Mouse (Mus musculus) C2C12 (cell line): ENCODE measurements around the gene Alppl2. TPM values are rescaled to one million over a fixed set of nuclear protein-coding genes. Genes with fewer than 3 reads are reported as not detected.
A peak's percentile ranks its signal among the peaks of the same experiment; 100 is the strongest.

Experiments used
- H3K27me3 ChIP-seq: one replicate; pipeline ENCODE4 v1.6.1; 2011; ENCODE audit not compliant: control insufficient read depth, insufficient read depth, insufficient read length
- H3K36me3 ChIP-seq: one replicate; pipeline ENCODE4 v1.6.1; 2011; ENCODE audit not compliant: control insufficient read depth, insufficient read depth
- H3K4me3 ChIP-seq: one replicate; pipeline ENCODE4 v1.5.1; 2011; ENCODE audit warnings: mild to moderate bottlenecking, control low read depth; ENCODE audit not compliant: poor library complexity, insufficient read depth, severe bottlenecking
- H3K79me2 ChIP-seq: one replicate; pipeline ENCODE4 v1.6.1; 2011; ENCODE audit not compliant: control insufficient read depth, insufficient read depth
- H3K79me3 ChIP-seq: one replicate; pipeline ENCODE4 v1.6.1; 2011; ENCODE audit warnings: low read depth, control low read depth
- H3ac ChIP-seq: one replicate; pipeline ENCODE3; 2011; ENCODE audit warnings: low read depth; ENCODE audit not compliant: control insufficient read depth, insufficient read length
- CEBPB ChIP-seq: IDR thresholded peaks from one replicate; pipeline ENCODE4 v1.6.1; 2011; ENCODE audit warnings: low read depth, mild to moderate bottlenecking, control low read depth, moderate library complexity
- CTCF ChIP-seq: IDR thresholded peaks from one replicate; pipeline ENCODE4 v1.5.1; 2011; ENCODE audit not compliant: control insufficient read depth, insufficient read depth, insufficient read length
- FOSL1 ChIP-seq: IDR thresholded peaks from one replicate; pipeline ENCODE4 v1.8.0; 2011; ENCODE audit warnings: mild to moderate bottlenecking, low read length; ENCODE audit not compliant: poor library complexity, insufficient read depth, severe bottlenecking
- MAX ChIP-seq: IDR thresholded peaks from one replicate; pipeline ENCODE4 v1.6.1; 2011; ENCODE audit warnings: mild to moderate bottlenecking, control low read depth
- MYOD1 ChIP-seq: IDR thresholded peaks from one replicate; pipeline ENCODE4 v1.6.1; 2011; ENCODE audit warnings: low read depth; ENCODE audit not compliant: control insufficient read depth, insufficient read length
- MYOG ChIP-seq: IDR thresholded peaks from one replicate; pipeline ENCODE4 v1.6.1; 2011; ENCODE audit not compliant: control insufficient read depth, insufficient read length; ENCODE audit errors: extremely low read depth
- USF1 ChIP-seq: IDR thresholded peaks from one replicate; pipeline ENCODE4 v1.6.1; 2011; ENCODE audit warnings: low read depth, mild to moderate bottlenecking, control low read depth, moderate library complexity
- polyA plus RNA-seq: library from polyadenylated mRNA; unstranded; fragments of >200 nt; fragmentation: generic; extraction: Trizol; gene quantifications from one replicate; pipeline ENCODE4 v1.2.1, GENCODE M21; 2012; ENCODE audit warnings: missing spikeins

The Alppl2 gene
- polyA plus RNA-seq, 1 experiment: not detected

GRCm38 (mm10) chr1:87050072-87050471, 39.7 kb downstream of the Alppl2 start:
- no peaks in the 10 kb centered on the region for H3K27me3 ChIP-seq
- TF ChIP-seq CEBPB (no peak), MAX (no peak), MYOG (no peak), USF1 (no peak), MYOD1 (no peak), FOSL1 (no peak), CTCF (no peak)
- no peaks in the 10 kb centered on the region for H3K79me2 ChIP-seq
- no peak overlapping the region for H3ac ChIP-seq
- H3K4me3 ChIP-seq: no peak overlapping the region
- H3K79me3 ChIP-seq: no peaks in the 10 kb centered on the region
- H3K36me3 ChIP-seq: no peaks in the 10 kb centered on the region

GRCm38 (mm10) chr1:87041814-87042438, 47.8 kb downstream of the Alppl2 start:
- no peaks in the 10 kb centered on the region for H3K79me3 ChIP-seq
- no peaks in the 10 kb centered on the region for H3K79me2 ChIP-seq
- no peaks in the 10 kb centered on the region for H3K36me3 ChIP-seq
- H3K4me3 ChIP-seq: no peak overlapping the region
- no peaks in the 10 kb centered on the region for H3K27me3 ChIP-seq
- H3ac ChIP-seq: no peak overlapping the region
- TF ChIP-seq FOSL1: no peak
- no peak for TF ChIP-seq USF1
- TF ChIP-seq MYOG: no peak
- no peak for TF ChIP-seq MAX
- TF ChIP-seq CTCF: peak; percentile 65

- no peaks in the 10 kb centered on the region for H3K79me3 ChIP-seq
- no peaks in the 10 kb centered on the region for H3K27me3 ChIP-seq
- no peak overlapping the region for H3ac ChIP-seq
- H3K79me2 ChIP-seq: no peaks in the 10 kb centered on the region
- no peak overlapping the region for H3K4me3 ChIP-seq
- no peak for TF ChIP-seq MYOD1
- TF ChIP-seq CTCF: peak; percentile 38
- TF ChIP-seq MYOG: no peak
- no peak for TF ChIP-seq CEBPB
- TF ChIP-seq FOSL1: no peak
- no peak for TF ChIP-seq USF1
- no peaks in the 10 kb centered on the region for H3K36me3 ChIP-seq
Observed at GRCm38 (mm10) chr1:87041119-87041518, 48.6 kb downstream of the Alppl2 start.

- Histone ChIP-seq H3K79me2 (no peaks in the 10 kb centered on the region), H3K79me3 (no peaks in the 10 kb centered on the region)
- TF ChIP-seq CEBPB (no peak), FOSL1 (no peak), CTCF (no peak), MYOG (no peak), MYOD1 (no peak), MAX (no peak), USF1 (no peak)
Observed at GRCm38 (mm10) chr1:87038477-87039070, 51.2 kb downstream of the Alppl2 start.

More at GRCm38 (mm10) chr1:87038477-87039070, 51.2 kb downstream of the Alppl2 start:
- no peaks in the 10 kb centered on the region for H3K27me3 ChIP-seq
- no peaks in the 10 kb centered on the region for H3K36me3 ChIP-seq
- no peak overlapping the region for H3K4me3 ChIP-seq
- H3ac ChIP-seq: no peak overlapping the region

Other genes with a start within 250 kb of the Alppl2 start
- not detected for gene Alpi, start 11.7 kb upstream of the Alppl2 start, polyA plus RNA-seq
- not detected for gene Akp3, start 35.0 kb upstream of the Alppl2 start, polyA plus RNA-seq
- gene Ecel1, start 66.6 kb upstream of the Alppl2 start, polyA plus RNA-seq: 0.07 TPM
- gene Prss56, start 93.4 kb upstream of the Alppl2 start, polyA plus RNA-seq: 0.07 TPM
- 7.4 TPM for gene Chrnd, start 100.7 kb upstream of the Alppl2 start, polyA plus RNA-seq
- 3.5 TPM for gene Chrng, start 114.7 kb upstream of the Alppl2 start, polyA plus RNA-seq
- gene Eif4e2, start 124.0 kb upstream of the Alppl2 start, polyA plus RNA-seq: 159 TPM
- 0.25 TPM for gene Efhd1, start 174.4 kb upstream of the Alppl2 start, polyA plus RNA-seq
- 14.4 TPM for gene Gigyf2, start 237.1 kb upstream of the Alppl2 start, polyA plus RNA-seq